Mouse (Mus musculus) E14TG2a.4 (cell line): Measurements from ENCODE around the gene Ndufb3.

Experiments used
- CTCF ChIP-seq: conservative IDR thresholded peaks from 2 replicates; pipeline ENCODE4 v1.5.1; 2014; ENCODE audit warnings: low read length
- NANOG ChIP-seq: IDR thresholded peaks from 2 replicates; pipeline ENCODE4 v1.6.1; 2014; ENCODE audit warnings: borderline replicate concordance, low read length, mixed read lengths
- POU5F1 ChIP-seq: IDR thresholded peaks from 2 replicates; pipeline ENCODE4 v1.6.1; 2014; ENCODE audit warnings: low read length, borderline replicate concordance

- no peak for TF ChIP-seq CTCF
- TF ChIP-seq NANOG, result no peak
- TF ChIP-seq POU5F1, result no peak
Measured at GRCm38 (mm10) chr1:58587491-58587890, 1.3 kb downstream of the Ndufb3 start.
